ENCODE assay signal across 9 mouse cellular contexts in the genomic region with DNA sequence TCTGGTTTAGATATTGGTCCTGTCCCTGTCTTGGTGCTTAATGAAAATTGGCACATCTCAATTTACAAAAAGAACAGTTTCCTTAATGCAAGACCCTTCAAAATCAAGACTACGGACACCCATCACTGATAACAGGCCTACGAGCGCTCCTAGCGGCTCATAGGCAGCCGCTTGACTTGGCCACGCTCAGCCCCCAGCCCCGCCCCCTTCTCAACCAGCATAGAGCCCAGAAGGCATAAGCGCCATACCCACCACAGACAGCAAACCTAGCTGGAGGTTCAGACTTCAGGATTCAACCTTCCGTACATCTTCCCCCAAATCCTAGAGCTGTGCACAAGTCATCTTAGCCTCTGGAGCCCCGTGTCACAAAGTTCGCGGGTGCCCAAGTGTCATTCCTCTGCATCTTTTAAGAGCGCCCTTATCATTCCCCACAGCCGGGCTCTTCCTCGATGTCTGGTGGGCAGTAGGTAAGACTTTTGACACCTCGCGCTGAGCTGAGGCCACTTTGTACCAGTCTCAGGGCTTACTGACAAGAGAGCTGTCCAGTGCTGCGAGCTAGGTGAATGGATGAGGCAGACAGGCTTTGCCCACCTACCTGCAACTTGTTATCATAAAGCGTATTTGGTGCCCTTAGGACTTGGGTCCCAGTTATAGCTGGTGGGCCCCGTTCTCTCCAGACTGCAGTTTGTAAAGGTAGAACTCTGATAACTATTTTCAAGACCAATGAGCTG. TPM values are rescaled to one million over a fixed set of nuclear protein-coding genes. Genes with fewer than 3 reads are reported as not detected.
DNase-seq lines count a peak whose midpoint lies in the region; ATAC-seq and TF ChIP-seq lines count a peak whose summit lies in the region.
"Had no signal": no experiment of that assay in that cellular context is flagged by ENCODE, and none has a peak within 500 bp of the region (broad histone marks: within the 10 kb centered on the region; RNA-seq: fewer than 3 reads in every experiment).

No protein-coding gene starts in this region.

- peak; percentile 37; the same call in 1 of the 2 replicates for TF ChIP-seq CTCF in stomach, postnatal 0 days (IDR thresholded peaks at IDR 0.05; ENCODE audit: low read depth)

- H3K27me3 ChIP-seq in hindbrain, embryonic 10.5 days (ENCODE audit: insufficient read depth, poor library complexity, severe bottlenecking), result no peaks in the 10 kb centered on the region
- no peaks in the 10 kb centered on the region for H3K27me3 ChIP-seq in hindbrain, embryonic 16.5 days (replicated peaks; ENCODE audit: control insufficient read depth, insufficient read depth, low read length)
- H3K27me3 ChIP-seq in stomach, postnatal 0 days (ENCODE audit: control insufficient read depth, insufficient read depth, low read length), result no peaks in the 10 kb centered on the region
- H3K27me3 ChIP-seq: limb, embryonic 12.5 days had no signal

- no peak overlapping the region for H3K9ac ChIP-seq in hindbrain, embryonic 16.5 days (ENCODE audit: low read depth, low read length)
- no peak overlapping the region for H3K9ac ChIP-seq in stomach, postnatal 0 days (ENCODE audit: low read length)
- H3K9ac ChIP-seq: limb, embryonic 12.5 days had no signal

- no peak for ATAC-seq in hindbrain, embryonic 16.5 days
- no peak for ATAC-seq in stomach, postnatal 0 days (ENCODE audit: low FRiP score, low TSS enrichment)

- H3K4me1 ChIP-seq in hindbrain, embryonic 10.5 days (replicated peaks), result peaks cover 31% of the 10 kb centered on the region
- peaks cover 13% of the 10 kb centered on the region for H3K4me1 ChIP-seq in hindbrain, embryonic 16.5 days (ENCODE audit: control insufficient read depth, insufficient read depth, low read depth, low read length)
- H3K4me1 ChIP-seq in stomach, postnatal 0 days (replicated peaks; ENCODE audit: control insufficient read depth, insufficient read depth), result no peaks in the 10 kb centered on the region

- no peak for TF ChIP-seq EP300 in stomach, postnatal 0 days (optimal IDR thresholded peaks at IDR 0.05)

- peak; percentile 41 for DNase-seq in hindbrain, embryonic 10.5 days (ENCODE audit: low spot score)
- peak; percentile 73 for DNase-seq in testis, postnatal 10 days (ENCODE audit: low spot score)
- DNase-seq in testis, postnatal 14 days (ENCODE audit: low spot score), result no peak
- DNase-seq in embryo, embryonic 9.5 days (ENCODE audit: extremely low spot score), result peak; percentile 56
- DNase-seq in stomach, postnatal 0 days (ENCODE audit: low spot score), result no peak
- DNase-seq in right cerebral cortex, adult 2 months (ENCODE audit: low spot score in 2 of 2), result no peak
- DNase-seq in thymus, postnatal 36 days, result no peak

- H3K27ac ChIP-seq in hindbrain, embryonic 10.5 days, result no peak overlapping the region
- H3K27ac ChIP-seq in hindbrain, embryonic 16.5 days (ENCODE audit: low read depth, low read length), result no peak overlapping the region
- no peak overlapping the region for H3K27ac ChIP-seq in stomach, postnatal 0 days (replicated peaks)
- H3K27ac ChIP-seq: limb, embryonic 12.5 days had no signal

- H3K36me3 ChIP-seq in hindbrain, embryonic 10.5 days, result peaks cover 36% of the 10 kb centered on the region
- H3K36me3 ChIP-seq in hindbrain, embryonic 16.5 days (ENCODE audit: control insufficient read depth, insufficient read depth, low read length), result peaks cover 15% of the 10 kb centered on the region
- peaks cover 8% of the 10 kb centered on the region for H3K36me3 ChIP-seq in stomach, postnatal 0 days (ENCODE audit: control insufficient read depth, insufficient read depth, low read length)

- H3K4me2 ChIP-seq in hindbrain, embryonic 16.5 days (ENCODE audit: low read length), result no peak overlapping the region
- H3K4me2 ChIP-seq in stomach, postnatal 0 days (replicated peaks; ENCODE audit: low read depth), result no peak overlapping the region
- H3K4me2 ChIP-seq: limb, embryonic 12.5 days had no signal

- no peak overlapping the region for H3K4me3 ChIP-seq in hindbrain, embryonic 10.5 days
- H3K4me3 ChIP-seq in hindbrain, embryonic 16.5 days (ENCODE audit: low read length), result no peak overlapping the region
- H3K4me3 ChIP-seq in stomach, postnatal 0 days (ENCODE audit: low read depth, low read length), result no peak overlapping the region
- H3K4me3 ChIP-seq: limb, embryonic 12.5 days had no signal

- H3K9me3 ChIP-seq in hindbrain, embryonic 10.5 days, result no peaks in the 10 kb centered on the region
- no peaks in the 10 kb centered on the region for H3K9me3 ChIP-seq in hindbrain, embryonic 16.5 days (ENCODE audit: control insufficient read depth, low read length)
- H3K9me3 ChIP-seq in stomach, postnatal 0 days (ENCODE audit: control insufficient read depth, low read length), result no peaks in the 10 kb centered on the region
- H3K9me3 ChIP-seq: limb, embryonic 12.5 days had no signal

- WGBS in hindbrain, embryonic 10.5 days, result 44% methylated on average over 20 of the region's 20 CpGs
- 48% methylated on average over 20 of the region's 20 CpGs for WGBS in hindbrain, embryonic 16.5 days
- WGBS in stomach, postnatal 0 days, result 42% methylated on average over 20 of the region's 20 CpGs

RNA-seq across cellular contexts. Expression of gene Rplp1, which starts 3.7 kb away (rescaled TPM):
- 1,078 and 1,182 TPM in 2 replicates for polyA plus RNA-seq in hindbrain, embryonic 10.5 days (2016; fragmentation: Nextera tagmentation; extraction: Ambion mirVana)
- 902 and 928 TPM in 2 replicates for polyA plus RNA-seq in hindbrain, embryonic 16.5 days (2015; fragmentation: Nextera tagmentation; extraction: Ambion mirVana)
- polyA plus RNA-seq in stomach, postnatal 0 days (2015; fragmentation: Nextera tagmentation; extraction: Ambion mirVana), result 1,416 and 1,491 TPM in 2 replicates

RNA-seq across cellular contexts. Expression of gene Kif23, which starts 35.9 kb away (rescaled TPM):
- polyA plus RNA-seq in hindbrain, embryonic 10.5 days (2016; fragmentation: Nextera tagmentation; extraction: Ambion mirVana), result 75.7 and 110 TPM in 2 replicates
- 13.7 and 18.6 TPM in 2 replicates for polyA plus RNA-seq in hindbrain, embryonic 16.5 days (2015; fragmentation: Nextera tagmentation; extraction: Ambion mirVana)
- 19.9 and 25.1 TPM in 2 replicates for polyA plus RNA-seq in stomach, postnatal 0 days (2015; fragmentation: Nextera tagmentation; extraction: Ambion mirVana)

Comparison
In these comparisons a context has a peak if more than half of its experiments do, and no peak if none do; other contexts are left out.
1. DNase-seq: peak in hindbrain, embryonic 10.5 days (single experiment), testis, postnatal 10 days (single experiment) and embryo, embryonic 9.5 days (single experiment); none in testis, postnatal 14 days (single experiment), stomach, postnatal 0 days (single experiment), right cerebral cortex, adult 2 months (0 of 2) and thymus, postnatal 36 days (0 of 2).